Mouse (Mus musculus): ENCODE measurements around the gene Arap1.

Gene Arap1

DNA sequence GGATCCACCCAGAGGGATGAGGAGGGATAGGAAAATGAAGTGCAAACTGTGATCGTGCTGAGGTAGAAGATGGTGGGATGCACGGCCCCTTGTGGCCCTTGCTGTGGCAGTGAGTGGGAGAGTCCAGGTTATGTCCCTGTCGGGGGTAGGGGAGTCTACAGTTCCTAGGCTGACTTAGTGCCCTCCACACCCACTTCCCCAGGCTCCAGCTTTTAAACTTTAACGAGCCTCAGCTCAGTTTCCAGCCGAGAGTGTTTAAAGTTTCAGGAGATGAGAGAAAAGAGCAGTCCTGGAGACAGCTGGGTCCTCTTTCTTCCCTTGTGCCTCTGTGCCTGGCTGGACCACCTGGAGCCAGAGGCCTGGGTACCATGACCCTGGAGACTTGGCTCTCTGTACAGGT lies 20.6 kb upstream of the Arap1 start:
- no peak for DNase-seq (ENCODE audit: low read depth, low spot score)

DNA sequence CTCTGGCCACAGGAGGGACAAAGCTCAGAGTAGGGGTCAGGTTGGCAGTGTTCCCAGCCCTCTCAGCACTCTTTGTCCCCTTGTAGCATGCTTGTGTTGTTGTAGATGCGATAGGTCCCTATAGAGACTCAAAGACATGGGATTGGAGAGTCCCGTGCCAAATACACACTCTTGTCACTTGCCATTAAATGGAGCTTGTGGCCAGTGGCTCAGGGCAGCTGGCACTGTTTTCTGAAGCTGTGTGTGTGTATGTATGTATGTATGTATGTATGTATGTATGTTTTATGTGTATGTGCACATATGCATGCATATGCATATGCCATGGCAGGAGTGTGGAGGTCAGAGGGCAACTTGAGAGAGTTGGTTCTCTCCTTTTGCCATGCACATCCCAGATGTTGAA lies 20.1 kb upstream of the Arap1 start:
- DNase-seq (ENCODE audit: low read depth, low spot score), result no peak

DNA sequence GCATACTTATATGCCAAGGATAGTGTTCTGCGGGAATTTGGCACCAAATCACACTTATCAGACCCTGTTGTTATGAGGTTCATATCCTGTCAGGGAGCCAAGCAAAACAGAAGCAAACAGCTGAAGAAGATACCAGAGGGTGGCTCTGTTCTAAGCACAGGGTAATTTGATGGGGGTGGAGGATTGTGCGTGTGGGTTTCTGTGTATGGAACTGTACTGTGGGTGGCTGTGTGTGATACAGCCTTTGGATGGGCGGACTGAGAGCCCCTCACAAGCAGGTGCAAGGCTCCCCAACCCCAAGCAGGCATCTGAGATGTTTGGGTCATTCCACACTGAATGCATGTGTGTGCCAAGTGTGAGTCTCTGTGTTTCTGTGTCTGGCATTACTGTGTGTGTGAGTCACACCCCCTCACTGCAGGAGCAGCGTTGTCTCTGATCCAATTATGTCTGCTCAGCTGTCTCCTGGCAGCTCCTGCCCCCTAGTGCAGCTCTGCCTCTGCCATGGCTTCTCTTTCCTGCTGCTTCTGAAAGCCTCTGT lies 19.2 kb upstream of the Arap1 start:
- DNase-seq (ENCODE audit: low read depth, low spot score), result no peak

DNA sequence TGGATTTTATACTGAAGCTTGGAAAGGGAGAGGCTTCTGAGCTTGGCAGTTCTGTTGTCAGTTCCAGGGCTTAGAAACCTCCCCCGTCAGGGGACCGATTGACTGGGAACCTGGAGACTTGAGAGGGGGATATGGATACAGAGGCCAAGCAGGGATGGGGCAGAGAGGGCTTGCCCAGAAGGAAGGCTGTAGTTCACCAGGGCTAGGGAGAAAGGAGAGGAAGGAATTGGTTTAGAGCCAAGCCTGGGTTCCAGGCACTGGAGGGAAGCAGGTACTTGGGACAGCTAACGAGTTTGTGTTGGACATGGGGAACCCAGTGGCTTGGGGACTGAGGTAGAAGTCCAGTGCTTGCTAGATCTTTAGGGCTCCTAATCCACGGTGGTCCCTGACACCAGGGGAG lies 18.3 kb upstream of the Arap1 start:
- no peak for DNase-seq (ENCODE audit: low read depth, low spot score)

DNA sequence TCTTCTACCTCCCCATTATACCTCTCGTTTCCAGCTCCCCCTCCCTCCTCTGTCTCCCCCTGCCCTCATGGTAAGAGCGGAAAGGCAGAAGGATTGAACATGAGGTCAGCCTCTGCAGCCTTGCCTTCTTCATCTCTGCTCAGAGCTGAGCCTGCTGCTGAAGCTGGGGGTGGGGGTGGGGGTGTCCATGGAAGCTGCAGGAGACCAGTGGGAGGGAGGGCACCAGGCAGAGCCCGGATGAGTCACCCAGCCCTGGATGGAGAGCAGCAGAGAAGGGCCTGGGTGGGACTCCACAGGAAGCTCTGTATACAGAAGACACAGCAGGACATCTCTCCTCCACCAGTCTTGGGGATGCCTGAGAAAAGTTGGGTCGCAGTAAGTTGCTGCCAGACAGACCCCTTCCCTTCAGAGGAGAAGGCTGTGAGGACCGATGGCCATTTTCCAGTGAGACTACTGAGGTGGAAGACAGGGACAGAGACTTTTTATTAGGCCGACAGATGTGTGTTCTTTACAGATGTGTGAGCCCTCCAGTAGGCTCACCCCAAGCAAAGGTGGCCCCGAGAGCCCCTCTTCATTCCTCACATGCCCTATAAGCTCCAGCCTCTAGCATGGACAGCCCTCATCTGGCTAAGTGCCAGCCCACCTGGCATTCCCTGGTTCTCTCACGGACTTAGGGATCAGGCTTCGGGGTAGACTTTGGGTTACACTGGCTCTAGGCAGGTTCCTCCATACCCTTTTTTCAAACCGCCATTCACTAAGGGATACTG lies 17.6 kb upstream of the Arap1 start:
- DNase-seq (ENCODE audit: low read depth, low spot score), result no peak

DNA sequence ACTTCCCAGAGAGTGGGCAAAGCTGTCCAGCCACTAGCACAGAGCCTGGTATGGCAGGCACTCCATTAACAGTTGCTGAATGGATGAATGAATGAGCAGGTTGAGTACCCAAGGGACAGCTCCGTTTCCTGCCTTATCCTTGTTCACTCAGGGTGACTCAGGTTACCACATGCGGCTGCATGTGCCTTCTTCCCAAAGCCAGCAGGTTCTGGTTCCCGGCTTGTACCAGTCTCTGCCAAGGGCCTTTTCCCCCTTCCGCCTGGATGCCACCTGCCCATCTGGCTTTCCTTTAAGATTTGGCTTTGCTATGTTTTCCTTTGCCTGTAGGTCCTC lies 17.1 kb upstream of the Arap1 start:
- no peak for DNase-seq (ENCODE audit: low read depth, low spot score)

DNA sequence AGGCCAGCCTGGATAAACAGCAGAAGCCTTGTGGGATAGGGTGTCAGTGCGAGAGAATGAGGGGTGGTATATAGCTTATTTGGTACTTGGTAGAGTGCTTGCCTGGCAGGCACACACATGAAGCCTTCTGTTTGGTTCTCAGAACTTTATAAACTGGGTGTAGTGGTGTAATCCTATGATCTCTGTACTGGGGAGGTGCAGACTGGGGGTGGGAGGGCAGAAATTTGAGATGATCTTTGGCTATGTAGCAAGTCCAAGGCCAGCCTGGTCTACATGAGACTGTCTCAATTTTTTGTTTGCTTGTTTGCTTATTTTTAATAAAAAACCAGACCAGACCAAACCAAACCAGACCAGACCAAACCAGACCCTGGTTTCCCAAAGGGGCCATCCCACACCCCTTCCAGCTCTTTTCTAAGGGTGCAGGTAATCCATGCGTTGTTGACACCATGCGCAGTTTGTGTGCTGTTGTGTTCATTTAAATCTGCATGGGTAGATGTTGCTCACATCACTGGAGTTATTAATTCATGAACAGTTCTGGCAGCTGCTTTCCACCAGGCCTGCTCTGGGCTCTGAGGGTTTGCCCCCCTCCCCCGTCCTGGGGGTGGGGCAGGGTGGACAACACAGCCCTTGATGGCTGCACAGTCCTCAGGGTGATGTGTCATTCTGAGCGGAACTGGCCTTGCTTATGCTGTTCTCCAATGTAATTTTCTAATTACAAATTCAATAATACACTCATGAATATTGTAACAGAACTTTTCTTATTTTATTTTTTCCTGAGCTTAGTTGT lies 15.6 kb upstream of the Arap1 start:
- DNase-seq (ENCODE audit: low read depth, low spot score), result no peak

DNA sequence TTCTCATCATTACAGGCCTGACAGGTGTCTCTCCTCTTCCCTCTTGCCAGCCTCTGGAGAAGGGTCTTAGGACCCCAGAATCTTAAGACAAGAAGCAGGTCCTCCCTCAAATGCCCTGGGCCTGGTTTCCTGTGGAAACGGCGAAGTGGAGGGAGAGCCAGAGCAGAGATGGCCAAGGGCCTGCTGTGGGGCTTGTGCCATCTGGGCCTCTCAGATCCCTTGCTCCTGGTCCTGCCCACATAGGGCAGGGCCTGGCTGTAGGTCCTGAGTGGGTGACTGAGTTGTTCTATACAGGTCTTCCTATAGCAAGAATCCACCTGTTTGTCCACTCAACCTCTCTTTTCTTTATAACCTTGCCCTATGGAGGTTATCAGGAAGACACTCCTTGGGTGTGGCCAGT lies 12.6 kb upstream of the Arap1 start:
- DNase-seq (ENCODE audit: low read depth, low spot score), result no peak

DNA sequence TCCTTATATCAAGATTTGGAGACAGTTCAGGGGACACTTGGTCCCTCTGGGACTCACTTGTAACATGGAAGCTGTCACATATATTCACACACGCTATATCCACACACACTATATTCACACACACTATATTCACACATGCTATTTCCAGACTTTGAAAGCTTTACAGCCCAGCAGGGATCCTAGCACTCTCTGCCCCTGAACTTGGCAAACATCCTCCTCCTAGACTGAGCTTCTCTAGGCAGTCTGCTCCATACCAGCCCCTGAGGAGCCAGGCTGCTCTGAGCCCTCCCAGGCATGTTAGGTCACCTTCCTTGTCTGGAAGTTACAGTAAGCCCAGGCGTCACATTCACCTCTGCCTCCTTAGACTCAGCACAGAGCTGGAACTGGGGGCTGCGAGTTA lies 11.2 kb upstream of the Arap1 start:
- no peak for DNase-seq (ENCODE audit: low read depth, low spot score)

DNA sequence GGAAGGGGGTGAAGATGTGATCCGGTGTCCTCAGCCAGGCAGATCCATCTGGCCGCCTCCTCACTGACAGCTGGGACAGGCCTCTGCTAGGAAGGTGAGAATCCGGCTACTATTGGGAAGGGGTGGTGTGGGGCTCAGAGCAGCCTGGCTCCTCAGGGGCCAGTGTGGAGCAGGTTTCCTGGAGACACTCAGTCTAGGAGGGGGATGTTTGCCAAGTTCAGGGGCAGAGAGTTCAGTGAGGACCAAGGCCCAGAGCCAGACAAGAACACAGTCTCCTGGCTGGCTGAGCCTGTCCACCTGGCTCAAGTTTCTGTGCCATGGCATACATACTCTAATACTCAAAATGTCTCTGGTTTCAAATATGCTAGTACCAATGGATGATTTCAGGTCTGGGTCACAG lies 10.5 kb upstream of the Arap1 start:
- no peak for DNase-seq (ENCODE audit: low read depth, low spot score)

DNA sequence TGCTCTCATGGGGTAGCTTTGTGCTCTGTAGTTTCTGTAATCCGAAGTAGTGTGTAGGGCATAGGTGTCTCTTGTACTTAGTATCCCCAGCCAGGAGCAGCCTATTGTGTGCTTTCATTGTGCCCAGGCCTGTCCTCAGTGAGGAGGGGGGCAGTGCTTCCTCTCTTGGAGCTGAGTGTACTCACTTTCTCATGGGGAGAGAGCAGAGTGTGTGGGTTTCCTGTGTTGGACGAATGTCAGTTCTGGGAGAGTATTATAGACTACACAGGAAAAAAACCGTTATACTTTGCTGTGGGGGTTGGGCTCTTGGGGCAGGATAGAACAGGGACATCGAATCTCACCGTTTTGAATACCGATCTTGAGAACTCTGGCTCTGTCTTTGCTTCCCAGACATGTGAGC lies 6.5 kb upstream of the Arap1 start:
- peak; percentile 34 for DNase-seq (ENCODE audit: low read depth, low spot score)

DNA sequence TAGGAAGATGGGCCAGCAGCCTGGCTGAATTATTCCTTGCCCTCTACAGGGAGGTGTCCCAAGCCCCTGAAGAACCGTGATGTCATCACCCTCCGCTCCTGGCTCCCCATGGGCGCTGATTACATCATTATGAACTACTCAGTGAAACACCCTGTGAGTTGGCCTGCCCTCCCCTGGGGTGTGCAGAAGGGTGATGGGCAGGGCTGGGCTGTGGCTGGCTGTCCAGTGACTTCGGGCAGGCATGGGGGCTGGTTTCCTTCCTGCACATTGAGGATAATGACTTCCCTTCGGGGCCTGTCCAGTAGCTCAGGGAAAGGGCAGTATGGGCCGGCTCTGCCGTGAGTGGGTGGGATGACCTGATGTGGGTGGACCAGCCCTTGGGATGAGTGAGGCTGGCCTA lies 4.7 kb upstream of the Arap1 start:
- no peak for DNase-seq (ENCODE audit: low read depth, low spot score)

DNA sequence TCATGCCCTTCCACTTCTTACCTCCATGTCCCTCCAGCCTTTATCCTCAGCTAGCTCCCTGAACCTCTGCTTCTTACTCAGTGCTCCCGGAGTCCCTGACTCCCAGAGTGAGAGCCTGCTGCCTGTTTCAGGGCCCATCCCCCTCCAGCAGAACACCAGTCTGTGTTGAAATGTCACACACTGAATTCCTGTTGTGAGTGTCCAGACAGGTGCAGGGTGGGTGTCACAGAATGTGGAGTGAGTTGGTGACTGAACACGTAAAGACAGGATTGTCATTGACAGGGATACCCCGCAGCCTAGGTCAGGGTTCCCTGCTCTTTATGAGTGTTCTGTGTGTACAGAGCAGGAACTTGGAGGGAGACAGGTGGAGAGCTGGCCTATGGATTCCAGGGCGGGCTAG lies 3.0 kb upstream of the Arap1 start:
- no peak for DNase-seq (ENCODE audit: low read depth, low spot score)

DNA sequence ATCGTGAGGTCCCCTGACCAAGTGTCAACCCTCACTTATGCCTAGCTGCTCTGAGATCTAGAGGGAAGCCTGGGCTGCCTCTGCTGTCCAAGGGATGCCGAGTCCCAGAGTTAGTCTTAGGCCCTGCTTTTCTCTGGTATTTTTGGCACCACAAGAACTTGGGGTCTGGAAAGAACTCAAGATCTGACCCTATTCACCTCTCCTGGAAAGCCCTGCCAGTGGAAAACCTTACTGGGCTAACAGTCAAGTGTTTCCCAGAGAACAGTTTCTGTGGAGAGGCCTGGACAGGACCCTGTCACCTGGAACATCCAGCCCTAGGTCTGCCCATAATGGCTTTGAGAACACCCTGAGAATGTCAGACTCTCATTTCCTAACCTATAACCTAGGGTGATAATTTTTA lies 876 bp upstream of the Arap1 start:
- no peak for DNase-seq (ENCODE audit: low read depth, low spot score)

DNA sequence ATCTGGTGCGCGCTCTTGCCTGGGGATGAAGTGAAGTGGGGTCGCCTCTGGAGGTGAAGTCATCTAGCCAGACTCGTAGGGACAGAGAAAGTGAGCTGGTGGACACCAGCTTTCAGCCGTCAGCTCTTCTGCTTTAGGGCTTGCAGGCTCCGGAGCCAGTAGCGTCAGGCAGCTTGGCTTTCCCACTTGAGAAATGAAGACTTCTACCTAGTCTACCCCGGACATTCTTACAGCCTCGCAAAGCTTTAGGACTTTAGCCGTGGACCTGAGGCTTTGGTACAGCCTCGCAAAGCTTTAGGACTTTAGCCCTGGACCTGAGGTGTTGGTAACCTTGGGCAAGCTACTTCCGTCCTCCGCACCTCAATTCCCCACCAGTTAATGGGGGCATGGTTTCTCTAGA lies 445 bp downstream of the Arap1 start:
- DNase-seq (ENCODE audit: low read depth, low spot score), result peak; percentile 37

DNA sequence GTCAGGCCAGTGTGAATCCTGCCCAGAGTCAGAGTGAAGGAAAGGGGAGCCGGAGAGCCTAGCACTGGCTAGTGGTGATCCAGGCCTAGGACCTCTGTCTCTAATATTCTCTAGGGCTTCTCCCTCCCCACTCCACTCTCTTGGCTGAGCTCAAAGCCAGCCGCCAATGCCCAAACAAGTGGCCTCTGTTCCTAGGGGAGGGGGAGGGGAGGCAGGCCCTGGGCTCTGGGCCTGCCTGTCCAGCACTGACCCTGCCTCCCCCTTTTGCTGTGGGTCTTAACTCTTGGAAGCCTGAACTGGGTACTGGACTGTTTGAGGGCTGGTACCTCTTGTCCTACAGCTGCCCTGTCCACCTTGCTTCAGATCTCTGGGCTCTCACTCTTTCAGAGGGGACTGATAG lies 2.0 kb downstream of the Arap1 start:
- no peak for DNase-seq (ENCODE audit: low read depth, low spot score)

DNA sequence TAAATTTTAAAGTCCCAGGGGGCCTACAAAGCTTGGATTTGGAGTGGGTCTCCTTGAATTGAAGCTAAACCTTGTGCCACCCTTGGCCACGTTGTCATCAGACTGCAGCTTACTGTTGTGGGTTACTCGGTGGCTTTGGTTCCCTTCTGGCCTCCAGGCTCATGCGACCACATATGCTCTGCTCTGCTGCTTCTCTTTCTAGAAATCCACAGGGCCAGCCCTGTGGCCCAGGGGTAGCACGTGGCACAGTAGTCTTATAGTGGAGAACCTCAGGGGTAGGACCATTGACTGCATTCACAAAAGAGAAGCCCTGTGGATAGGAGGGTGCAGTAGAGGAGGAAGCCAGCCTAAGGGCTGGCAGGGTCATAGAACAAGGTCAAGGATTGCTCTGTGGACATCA lies 4.5 kb downstream of the Arap1 start:
- no peak for DNase-seq (ENCODE audit: low read depth, low spot score)

DNA sequence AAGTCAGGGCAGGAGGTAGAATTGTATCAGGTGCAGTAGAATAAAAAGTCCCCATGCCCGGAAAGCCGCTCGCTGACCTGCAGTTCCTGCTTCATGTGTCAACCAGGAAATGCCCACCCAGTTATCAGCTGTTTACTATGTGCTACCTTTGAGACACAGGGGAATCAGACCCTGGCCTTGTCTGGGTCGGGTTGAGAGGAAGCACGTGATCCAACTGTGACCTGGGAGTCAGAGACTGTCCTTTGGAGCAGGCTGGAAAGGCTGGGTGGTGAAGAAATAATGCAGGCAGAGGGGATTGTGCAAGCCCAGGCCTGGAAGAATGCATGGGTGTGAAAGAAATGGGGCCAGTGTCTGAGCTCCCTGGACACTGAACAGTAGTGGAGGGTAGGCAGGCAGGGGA lies 6.6 kb downstream of the Arap1 start:
- no peak for DNase-seq (ENCODE audit: low read depth, low spot score)

DNA sequence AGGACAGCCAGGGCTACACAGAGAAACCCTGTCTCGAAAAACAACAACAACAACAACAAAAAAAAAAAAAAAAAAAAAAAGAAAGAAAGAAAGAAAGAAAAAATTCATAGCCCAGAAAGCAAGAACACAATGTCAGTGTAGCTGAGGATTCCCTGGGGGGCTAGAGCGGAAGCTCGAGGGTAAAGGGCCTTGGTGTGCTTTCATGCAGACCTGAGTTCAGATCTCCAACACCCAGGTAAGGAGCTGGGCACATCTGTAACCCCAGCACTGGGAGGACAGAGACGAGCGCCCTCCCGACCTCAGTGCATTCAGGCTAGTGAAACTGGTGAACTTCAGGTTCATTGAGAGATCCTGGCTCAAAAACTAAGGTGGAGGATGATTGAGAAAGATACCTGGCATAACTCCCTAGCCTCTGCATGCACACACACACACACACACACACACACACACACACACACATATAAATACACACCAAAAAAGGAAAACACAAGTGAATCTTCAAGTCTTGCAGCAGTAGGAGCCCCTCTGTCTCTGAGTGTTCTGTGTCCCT lies 7.8 kb downstream of the Arap1 start:
- no peak for DNase-seq (ENCODE audit: low read depth, low spot score)

DNA sequence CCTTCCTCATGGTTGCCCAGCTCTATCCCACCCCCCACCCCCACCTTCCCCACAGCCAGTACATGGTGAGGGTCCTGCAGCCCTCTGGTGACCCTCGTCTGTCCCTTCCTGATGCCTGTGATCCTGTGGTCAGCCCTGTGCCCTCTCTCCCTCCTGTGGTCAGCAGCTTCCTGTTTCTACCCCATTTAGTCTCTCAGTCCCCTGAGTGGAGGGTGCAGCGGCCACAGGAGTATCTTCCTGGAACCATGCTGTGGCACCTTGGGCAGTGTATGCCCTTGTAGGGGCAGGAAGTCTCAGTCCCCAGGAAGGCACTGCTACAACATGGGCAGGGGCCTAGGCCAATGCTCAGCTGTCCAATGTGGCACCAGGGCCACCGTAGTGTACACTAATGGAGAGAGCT lies 9.0 kb downstream of the Arap1 start:
- no peak for DNase-seq (ENCODE audit: low read depth, low spot score)

DNA sequence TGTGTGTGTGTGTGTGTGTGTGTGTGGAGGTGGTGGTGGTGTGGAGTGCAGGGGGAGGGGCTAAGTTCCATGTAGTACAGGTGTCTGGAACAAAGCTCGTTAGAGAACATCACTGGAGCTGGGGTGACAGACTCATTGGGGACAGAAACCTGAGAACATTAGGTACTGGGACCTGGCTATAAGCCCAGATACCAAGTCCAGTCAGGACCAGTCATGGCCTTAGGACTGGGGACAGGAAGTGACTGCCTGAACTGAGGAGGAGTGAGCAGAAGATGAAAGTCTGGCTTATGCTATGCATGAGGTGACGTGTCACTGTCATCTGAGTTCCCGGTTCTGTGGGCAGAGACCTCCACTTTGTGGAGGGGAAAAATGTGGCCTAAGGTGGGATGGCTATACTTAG lies 12.5 kb downstream of the Arap1 start:
- DNase-seq (ENCODE audit: low read depth, low spot score), result no peak

DNA sequence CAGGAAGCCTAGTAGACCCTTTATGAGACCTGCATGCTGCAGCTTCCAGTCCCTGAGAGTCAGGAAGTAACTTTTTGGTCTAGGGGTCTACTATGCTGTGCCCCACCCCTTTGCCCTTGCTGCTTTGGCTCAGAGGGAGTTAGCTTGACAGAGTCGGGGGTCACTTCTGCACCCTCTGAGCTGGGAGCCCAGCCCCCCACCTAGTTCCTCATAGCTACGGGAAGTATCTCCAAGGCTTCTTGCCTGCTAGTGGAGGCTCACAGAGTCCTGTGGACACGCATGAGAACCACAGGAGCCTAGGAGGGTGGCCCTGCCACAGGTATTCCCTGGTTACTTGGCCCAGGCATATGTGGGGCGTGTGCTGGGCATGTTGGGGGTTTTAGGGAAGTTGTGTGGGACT lies 13.2 kb downstream of the Arap1 start:
- DNase-seq (ENCODE audit: low read depth, low spot score), result no peak

DNA sequence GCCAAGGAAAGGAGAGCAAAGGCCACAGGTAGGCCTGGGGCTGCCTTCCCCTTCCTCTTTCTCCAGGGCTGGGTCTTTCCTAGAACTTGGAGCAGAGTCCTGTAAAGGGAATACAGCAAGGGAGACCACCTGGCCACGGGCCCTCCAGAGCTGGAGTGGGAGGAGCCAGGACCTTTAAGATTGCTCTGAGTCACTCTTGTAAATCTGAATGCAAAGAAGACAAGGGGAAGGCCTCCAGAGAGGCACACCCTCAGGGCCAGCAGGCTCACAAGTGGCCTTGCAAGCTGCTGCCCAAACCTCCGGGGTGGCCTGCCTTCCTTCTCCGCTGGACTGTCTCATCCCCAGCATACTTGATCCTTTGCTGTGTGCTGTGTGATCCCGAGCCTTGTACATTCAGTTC lies 13.9 kb downstream of the Arap1 start:
- DNase-seq (ENCODE audit: low read depth, low spot score), result no peak

All from CD4-positive, CD25-positive, alpha-beta regulatory T cell, adult 2 months (primary cell).